Mouse (Mus musculus) liver, adult 2 months (tissue): ENCODE measurements around the gene Ormdl1.

ENCODE experiments used
- CTCF ChIP-seq: fragments of 200-500 bp; IDR thresholded peaks from 2 replicates; pipeline ENCODE4 v1.5.1; 2011; ENCODE audit warnings: low read depth, low read length, control low read depth
- POLR2A ChIP-seq: fragments of 200-500 bp; IDR thresholded peaks from 2 replicates; pipeline ENCODE4 v1.6.1; 2011; ENCODE audit warnings: low read length, control low read depth; ENCODE audit not compliant: insufficient read depth; ENCODE audit errors: extremely low read depth

- TF ChIP-seq CTCF (no peak), POLR2A (no peak)
Measured at GRCm38 (mm10) chr1:53324827-53325494, 28.1 kb downstream of the Ormdl1 start.
